Mouse (Mus musculus) heart, embryonic 10.5 days (tissue): Measurements from ENCODE around the gene Gm20388. TPM values are rescaled to one million over a fixed set of nuclear protein-coding genes. Genes with fewer than 3 reads are reported as not detected.
A peak's percentile ranks its signal among the peaks of the same experiment; 100 is the strongest.
"Not testable (repeated sequence)": the region's sequence is repeated elsewhere in the genome, so short reads cannot be mapped to it uniquely, and the experiment has no call there.

Experiments used
- DNase-seq: peaks from one replicate; pipeline ENCODE4 v3.0.0-alpha.2; 2017; ENCODE audit warnings: low spot score
- H3K27ac ChIP-seq: fragments of 300-500 bp; sonication (generic); 2 replicates; pipeline ENCODE4 v1.5.1; 2016; ENCODE audit warnings: mild to moderate bottlenecking
- H3K27me3 ChIP-seq: fragments of 300-500 bp; sonication (generic); 2 replicates; pipeline ENCODE4 v1.6.1; 2016; ENCODE audit warnings: mild to moderate bottlenecking; ENCODE audit not compliant: poor library complexity, insufficient read depth, severe bottlenecking
- H3K36me3 ChIP-seq: fragments of 300-500 bp; sonication (generic); 2 replicates; pipeline ENCODE4 v1.6.1; 2016; ENCODE audit warnings: mild to moderate bottlenecking, moderate library complexity
- H3K4me1 ChIP-seq: fragments of 300-500 bp; sonication (generic); 2 replicates; pipeline ENCODE4 v1.6.1; 2016; ENCODE audit warnings: mild to moderate bottlenecking
- H3K4me3 ChIP-seq: fragments of 300-500 bp; sonication (generic); 2 replicates; pipeline ENCODE4 v1.5.1; 2016; ENCODE audit warnings: mild to moderate bottlenecking, moderate library complexity
- H3K9me3 ChIP-seq: fragments of 300-500 bp; sonication (generic); 2 replicates; pipeline ENCODE4 v1.6.1; 2016; ENCODE audit warnings: mild to moderate bottlenecking, moderate library complexity
- WGBS: fragments of 180-500 bp; shearing (Covaris S2); methylation state at CpG from one replicate; pipeline ENCODE4 v1.1.7; 2016; 5-methylcytosine and 5-hydroxymethylcytosine counted together
- polyA plus RNA-seq: library from polyadenylated mRNA; unstranded; fragments of >200 nt; fragmentation: Nextera tagmentation; extraction: Ambion mirVana; gene quantifications from 2 replicates; pipeline ENCODE4 v1.2.1, GENCODE M21; 2016

Gm20388 gene
- polyA plus RNA-seq, 1 experiment from 2014 or later, result 4.5 TPM

DNA sequence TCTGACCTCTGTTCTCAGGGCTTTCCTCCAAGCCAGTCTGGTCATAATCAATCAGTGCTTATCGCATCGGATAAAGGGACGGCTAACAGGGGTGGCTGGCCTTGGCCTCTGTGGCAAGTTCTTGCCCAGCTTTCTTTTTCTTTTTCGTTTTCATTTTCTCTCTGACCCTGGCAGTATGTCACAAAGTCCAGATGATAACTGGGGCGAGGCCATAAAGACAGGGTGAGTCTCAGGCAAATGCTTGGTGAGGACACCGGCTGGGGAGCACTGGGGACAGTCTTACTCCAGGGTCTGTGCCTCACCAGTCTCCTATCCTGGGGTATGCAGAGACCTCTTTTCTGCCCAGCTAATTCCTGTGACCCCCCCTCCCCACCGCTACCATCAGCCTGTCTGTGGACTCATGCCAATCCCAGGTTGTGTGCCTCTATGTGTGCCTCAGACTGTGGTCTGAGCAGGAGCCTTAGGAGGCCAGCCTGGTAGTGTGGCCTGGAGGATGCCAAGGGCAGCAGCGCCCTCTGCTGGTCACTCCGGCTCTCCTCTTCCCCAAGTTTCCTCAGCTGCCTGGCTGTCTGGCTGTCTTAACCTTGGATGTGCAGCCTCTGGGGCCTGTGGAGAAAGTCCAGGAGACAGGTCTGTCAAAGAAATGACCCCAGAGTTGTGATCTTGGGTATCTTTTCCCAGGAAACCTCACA lies 885.4 kb downstream of the Gm20388 start:
- H3K36me3 ChIP-seq, result no peaks in the 10 kb centered on the region
- no peak overlapping the region for H3K4me3 ChIP-seq
- no peak overlapping the region for H3K27ac ChIP-seq
- H3K9me3 ChIP-seq, result no peaks in the 10 kb centered on the region
- peaks cover 9% of the 10 kb centered on the region for H3K4me1 ChIP-seq
- DNase-seq, result peak; percentile 89
- 49% methylated on average over 9 of the region's 9 CpGs for WGBS
- peaks cover 65% of the 10 kb centered on the region for H3K27me3 ChIP-seq

DNA sequence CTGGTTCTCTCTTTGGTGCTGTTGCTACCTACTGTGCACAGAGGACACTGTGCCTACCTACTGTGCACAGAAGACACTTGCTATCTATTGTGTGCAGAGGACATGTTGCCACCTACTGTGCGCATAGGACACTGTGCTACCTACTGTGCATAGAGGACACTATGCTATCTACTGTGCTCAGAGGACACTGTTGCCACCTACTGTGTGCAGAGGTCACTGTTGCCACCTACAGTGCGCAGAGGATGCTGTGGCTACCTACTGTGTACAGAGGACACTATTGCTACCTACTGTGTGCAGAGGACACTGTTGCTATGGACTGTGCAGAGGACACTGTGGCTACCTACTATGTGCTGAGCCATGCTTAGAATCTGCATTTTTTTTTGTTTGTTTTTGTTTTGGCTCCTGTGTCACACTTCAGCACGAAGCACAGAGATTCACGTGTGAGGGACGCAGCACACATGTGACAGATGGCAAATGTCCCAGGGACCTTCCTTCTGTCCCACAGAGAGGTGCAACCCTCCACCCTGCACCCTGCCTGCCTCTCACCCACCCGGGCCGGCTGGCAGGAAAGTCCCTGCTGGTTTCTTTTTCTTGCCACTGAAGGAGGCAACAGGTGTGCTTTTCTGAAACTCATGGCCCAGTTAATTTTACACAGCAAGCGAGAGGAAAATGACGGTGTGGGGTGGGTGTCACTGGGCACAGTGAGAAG lies 886.5 kb downstream of the Gm20388 start:
- 79% methylated on average over 9 of the region's 9 CpGs for WGBS
- Histone ChIP-seq H3K36me3 (no peaks in the 10 kb centered on the region), H3K4me1 (peaks cover 9% of the 10 kb centered on the region), H3K9me3 (no peaks in the 10 kb centered on the region), H3K27ac (no peak overlapping the region), H3K27me3 (peaks cover 76% of the 10 kb centered on the region), H3K4me3 (no peak overlapping the region)
- no peak for DNase-seq

DNA sequence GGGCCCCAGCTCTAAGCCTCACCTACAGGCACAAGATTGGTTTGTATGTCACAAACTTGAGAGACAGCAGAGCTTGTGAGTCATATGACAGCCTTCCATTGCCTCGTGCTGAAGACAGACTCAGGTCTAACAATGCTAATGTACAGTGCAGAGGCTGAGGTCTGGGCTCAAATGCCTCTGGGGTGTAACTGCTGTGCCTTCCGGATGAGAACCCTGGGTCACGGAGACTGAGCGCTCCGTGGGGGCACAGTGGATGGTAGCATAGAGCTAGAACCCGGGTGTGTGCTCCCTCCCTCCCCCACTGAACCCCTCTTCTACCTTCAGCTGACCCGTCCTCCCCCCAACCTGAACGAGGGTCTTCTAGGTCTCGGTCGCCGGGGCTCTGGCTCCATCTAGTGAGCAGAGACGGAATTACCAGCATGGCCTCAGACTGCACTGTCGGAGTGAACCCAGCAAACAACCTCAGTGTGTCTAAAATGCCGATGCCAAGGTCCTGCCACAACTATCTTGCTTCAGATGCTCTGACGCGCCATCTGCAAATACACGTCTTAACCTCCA lies 889.7 kb downstream of the Gm20388 start:
- no peak overlapping the region for H3K4me3 ChIP-seq
- WGBS, result 7% methylated on average over 17 of the region's 17 CpGs
- H3K27me3 ChIP-seq, result peaks cover 74% of the 10 kb centered on the region
- H3K27ac ChIP-seq, result no peak overlapping the region
- H3K4me1 ChIP-seq, result peaks cover 9% of the 10 kb centered on the region
- H3K36me3 ChIP-seq, result no peaks in the 10 kb centered on the region
- no peak for DNase-seq
- H3K9me3 ChIP-seq, result no peaks in the 10 kb centered on the region

DNA sequence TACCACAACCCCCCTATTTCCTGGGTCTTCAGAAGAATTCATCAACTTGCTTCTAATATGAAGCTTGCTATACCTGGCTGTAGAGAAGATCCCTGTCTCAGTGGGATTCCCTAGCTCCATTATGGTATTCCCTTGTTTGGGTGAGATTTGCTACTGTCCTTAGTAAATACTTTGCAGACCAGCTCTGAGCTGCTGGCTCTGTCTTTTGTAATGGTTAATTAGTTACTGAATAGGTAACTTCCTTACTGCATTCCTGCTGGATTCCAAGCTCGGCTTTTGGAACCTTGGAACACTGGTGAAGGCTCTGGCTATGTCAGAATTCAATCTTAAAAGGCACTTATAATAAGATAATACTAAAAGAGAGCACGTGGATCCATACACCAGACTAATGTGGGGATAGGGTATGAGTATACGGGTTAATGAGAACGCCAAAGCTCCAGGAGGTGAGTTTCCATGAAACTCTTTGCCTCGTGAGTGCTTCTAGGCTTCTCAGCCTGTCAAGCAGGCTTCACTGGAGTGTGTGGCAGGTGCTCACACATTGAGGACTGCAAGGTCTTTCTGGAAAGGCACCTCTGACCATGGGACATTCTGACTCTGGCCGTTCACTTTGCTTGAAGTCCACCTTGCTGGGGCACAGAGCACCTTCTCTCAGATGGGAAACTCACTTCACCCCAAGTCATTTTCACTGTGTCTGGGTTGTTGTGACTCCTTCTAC lies 893.2 kb downstream of the Gm20388 start:
- H3K4me1 ChIP-seq, result peaks cover 27% of the 10 kb centered on the region
- H3K4me3 ChIP-seq, H3K36me3 ChIP-seq, DNase-seq, H3K27ac ChIP-seq, H3K9me3 ChIP-seq: not testable (repeated sequence)
- peaks cover 88% of the 10 kb centered on the region for H3K27me3 ChIP-seq
- 70% methylated on average over 6 of the region's 6 CpGs for WGBS

DNA sequence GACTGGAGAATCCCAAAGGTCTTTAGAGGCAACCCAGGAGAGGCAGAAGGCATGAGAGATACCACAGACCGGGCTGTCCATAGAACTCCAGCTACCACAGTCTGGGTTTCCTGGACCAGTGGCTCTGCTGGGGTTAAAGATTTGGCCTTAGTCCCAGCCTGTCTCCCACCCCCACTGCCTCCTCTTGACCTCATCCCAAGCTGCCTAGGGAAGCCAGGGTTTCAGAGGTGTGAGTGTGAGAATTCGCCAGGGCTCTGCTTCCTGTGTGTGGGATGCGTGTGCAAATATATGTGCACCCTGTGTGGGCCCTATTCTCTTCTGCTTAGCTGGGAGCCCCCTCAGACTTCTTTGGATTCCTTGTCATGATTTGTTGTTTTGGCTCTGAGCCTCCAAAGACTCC lies 894.1 kb downstream of the Gm20388 start:
- Histone ChIP-seq H3K27me3 (peaks cover 89% of the 10 kb centered on the region), H3K4me1 (peaks cover 29% of the 10 kb centered on the region), H3K27ac (no peak overlapping the region), H3K4me3 (no peak overlapping the region), H3K9me3 (no peaks in the 10 kb centered on the region), H3K36me3 (no peaks in the 10 kb centered on the region)
- DNase-seq, result no peak
- WGBS, result 70% methylated on average over 3 of the region's 3 CpGs

DNA sequence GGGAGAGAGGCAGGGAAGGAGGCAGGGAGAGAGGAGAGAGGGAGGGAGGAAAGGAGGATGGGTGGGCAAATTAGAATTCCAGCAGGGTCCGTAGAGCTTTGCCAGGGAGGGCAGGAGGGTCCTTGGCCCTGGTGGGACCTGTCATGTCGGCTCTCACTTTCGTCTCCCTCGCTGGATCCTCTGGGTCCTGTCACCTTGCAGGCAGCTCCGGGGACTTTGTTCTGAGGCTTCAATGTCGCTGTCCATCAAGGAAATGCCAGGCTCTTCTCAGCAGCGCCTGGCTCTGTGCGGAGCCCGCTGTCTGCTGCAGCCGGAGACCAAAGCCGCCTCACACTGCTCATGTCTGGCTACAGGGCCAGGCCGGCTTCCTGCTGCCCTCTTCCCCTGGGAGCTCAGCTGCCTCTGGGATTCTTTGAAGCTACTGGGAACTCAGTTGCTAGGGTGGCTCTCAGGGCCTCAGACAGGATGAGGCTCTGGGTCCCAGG lies 896.2 kb downstream of the Gm20388 start:
- H3K4me3 ChIP-seq, result no peak overlapping the region
- no peaks in the 10 kb centered on the region for H3K36me3 ChIP-seq
- H3K27ac ChIP-seq, result no peak overlapping the region; the same call in 1 of the 2 replicates
- WGBS, result 44% methylated on average over 12 of the region's 12 CpGs
- DNase-seq, result no peak
- no peaks in the 10 kb centered on the region for H3K9me3 ChIP-seq
- peaks cover 90% of the 10 kb centered on the region for H3K27me3 ChIP-seq
- H3K4me1 ChIP-seq, result peaks cover 30% of the 10 kb centered on the region

DNA sequence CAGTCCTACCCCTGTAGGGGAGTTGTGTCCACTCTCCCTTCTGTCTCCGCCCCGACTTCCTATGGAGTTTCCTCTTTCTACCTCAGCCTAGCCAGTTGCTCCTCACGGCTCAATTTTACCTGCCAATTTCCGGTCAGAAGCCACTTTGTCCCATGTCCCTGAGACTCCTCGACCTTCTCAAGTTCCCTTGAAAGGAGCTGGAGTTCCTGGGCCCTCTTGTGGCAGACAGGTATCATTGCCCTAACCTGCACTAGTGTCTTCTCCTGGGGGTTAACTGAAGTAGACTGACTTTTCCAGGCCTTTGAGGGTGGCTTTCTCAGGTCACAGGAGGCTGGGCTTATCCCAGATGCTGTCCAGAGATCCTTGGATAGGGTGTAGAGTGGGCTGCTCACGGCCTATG lies 897.1 kb downstream of the Gm20388 start:
- Histone ChIP-seq H3K27ac (0 out of 2 replicates have a peak overlapping the region, but pooled peaks have one; percentile 16), H3K4me3 (no peak overlapping the region), H3K27me3 (peaks cover 86% of the 10 kb centered on the region), H3K4me1 (peaks cover 30% of the 10 kb centered on the region), H3K9me3 (no peaks in the 10 kb centered on the region), H3K36me3 (no peaks in the 10 kb centered on the region)
- DNase-seq, result no peak
- WGBS, result 36% methylated on average over 6 of the region's 6 CpGs

DNA sequence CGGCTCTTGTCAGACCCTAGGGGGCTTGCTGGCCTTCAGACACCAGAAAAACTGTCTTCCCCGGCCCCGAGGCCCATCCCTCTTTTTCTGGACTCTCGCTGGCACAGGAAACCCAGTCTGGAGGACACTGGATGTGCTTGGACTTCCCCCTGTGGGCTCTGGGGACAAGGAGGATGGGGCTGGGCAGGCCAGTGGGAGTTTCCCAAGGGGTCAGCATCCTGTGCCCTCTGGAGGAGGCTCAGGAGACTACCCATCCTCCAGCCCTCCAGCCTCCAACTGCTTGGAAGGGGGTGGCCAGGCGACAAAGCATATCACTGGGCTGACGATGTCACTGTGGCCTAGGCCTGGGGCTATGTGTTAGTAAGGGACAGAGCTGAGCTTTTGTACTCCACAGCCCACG lies 898.4 kb downstream of the Gm20388 start:
- Histone ChIP-seq H3K36me3 (no peaks in the 10 kb centered on the region), H3K27me3 (peaks cover 92% of the 10 kb centered on the region), H3K4me3 (no peak overlapping the region), H3K27ac (no peak overlapping the region), H3K9me3 (no peaks in the 10 kb centered on the region), H3K4me1 (peaks cover 30% of the 10 kb centered on the region)
- WGBS, result 62% methylated on average over 7 of the region's 7 CpGs
- no peak for DNase-seq

DNA sequence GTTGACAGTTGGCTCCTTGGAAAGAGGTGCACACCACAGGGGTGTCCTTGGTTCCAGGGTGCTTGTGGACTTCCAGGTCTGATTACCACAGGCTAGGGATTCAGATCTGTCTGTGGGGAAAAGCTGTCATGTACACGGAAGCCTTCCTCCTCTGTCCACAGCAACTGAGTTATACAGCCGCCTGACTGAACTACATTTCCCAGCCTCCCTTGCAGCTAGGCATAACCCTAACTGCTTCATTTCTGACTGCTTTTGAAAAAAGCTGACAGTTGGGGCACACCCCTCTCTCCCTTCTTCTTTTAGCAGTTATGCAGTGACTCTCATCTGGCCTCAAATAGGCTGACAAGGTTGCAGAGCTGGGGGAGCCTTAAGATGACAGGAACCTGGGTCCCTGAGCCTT lies 901.3 kb downstream of the Gm20388 start:
- no peak overlapping the region for H3K4me3 ChIP-seq
- H3K36me3 ChIP-seq, result no peaks in the 10 kb centered on the region
- no peak overlapping the region for H3K27ac ChIP-seq
- H3K9me3 ChIP-seq, result no peaks in the 10 kb centered on the region
- H3K4me1 ChIP-seq, result peaks cover 24% of the 10 kb centered on the region
- 72% methylated on average over 2 of the region's 2 CpGs for WGBS
- peaks cover 84% of the 10 kb centered on the region for H3K27me3 ChIP-seq
- DNase-seq, result no peak

DNA sequence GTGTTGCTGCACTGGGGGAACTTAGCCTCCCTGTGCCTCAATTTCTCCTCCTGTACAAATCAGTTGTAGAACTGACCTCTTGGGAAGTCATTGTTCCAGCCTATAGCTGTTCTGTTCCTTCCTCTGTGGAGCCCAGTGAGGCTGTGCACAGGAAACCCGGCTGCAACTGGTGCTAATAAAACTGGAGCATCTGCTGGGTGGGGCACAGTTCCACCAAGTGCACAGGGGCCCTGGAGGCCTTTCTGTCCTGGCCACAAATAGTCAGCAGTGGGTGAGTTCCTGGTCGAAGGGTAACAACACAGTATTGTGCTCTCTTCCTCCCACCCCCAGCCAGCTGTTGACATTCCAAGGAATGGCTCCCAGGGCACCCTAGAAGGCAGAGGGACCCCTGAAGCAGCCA lies 902.4 kb downstream of the Gm20388 start:
- H3K36me3 ChIP-seq, result no peaks in the 10 kb centered on the region
- H3K27ac ChIP-seq, result no peak overlapping the region
- H3K27me3 ChIP-seq, result peaks cover 80% of the 10 kb centered on the region
- no peaks in the 10 kb centered on the region for H3K9me3 ChIP-seq
- peaks cover 15% of the 10 kb centered on the region; the same call in 1 of the 2 replicates for H3K4me1 ChIP-seq
- WGBS, result 63% methylated on average over 2 of the region's 2 CpGs
- no peak for DNase-seq
- H3K4me3 ChIP-seq, result no peak overlapping the region

DNA sequence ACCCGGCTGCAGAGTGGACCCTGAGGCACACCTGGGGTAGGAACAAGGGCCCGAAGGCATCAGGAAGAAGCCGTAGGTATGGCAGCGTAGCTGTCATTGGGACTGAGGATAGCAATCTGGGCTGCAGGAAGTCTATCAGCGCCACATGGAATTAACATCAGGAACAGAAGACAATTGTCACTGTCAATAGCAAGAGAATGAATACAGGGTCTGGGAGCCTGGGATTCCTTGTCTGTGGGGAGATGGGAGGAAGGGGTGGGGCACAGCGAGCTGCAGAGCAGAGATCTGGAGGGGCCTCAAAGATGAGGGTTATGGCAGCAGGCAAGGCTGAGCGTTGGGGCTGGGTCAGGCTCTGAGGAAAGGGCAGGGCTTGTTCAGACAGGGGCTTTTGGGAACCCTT lies 903.2 kb downstream of the Gm20388 start:
- WGBS, result 73% methylated on average over 7 of the region's 7 CpGs
- Histone ChIP-seq H3K4me1 (peaks cover 16% of the 10 kb centered on the region; the same call in 1 of the 2 replicates), H3K4me3 (no peak overlapping the region), H3K36me3 (no peaks in the 10 kb centered on the region), H3K9me3 (no peaks in the 10 kb centered on the region), H3K27me3 (peaks cover 74% of the 10 kb centered on the region), H3K27ac (no peak overlapping the region)
- DNase-seq, result no peak

DNA sequence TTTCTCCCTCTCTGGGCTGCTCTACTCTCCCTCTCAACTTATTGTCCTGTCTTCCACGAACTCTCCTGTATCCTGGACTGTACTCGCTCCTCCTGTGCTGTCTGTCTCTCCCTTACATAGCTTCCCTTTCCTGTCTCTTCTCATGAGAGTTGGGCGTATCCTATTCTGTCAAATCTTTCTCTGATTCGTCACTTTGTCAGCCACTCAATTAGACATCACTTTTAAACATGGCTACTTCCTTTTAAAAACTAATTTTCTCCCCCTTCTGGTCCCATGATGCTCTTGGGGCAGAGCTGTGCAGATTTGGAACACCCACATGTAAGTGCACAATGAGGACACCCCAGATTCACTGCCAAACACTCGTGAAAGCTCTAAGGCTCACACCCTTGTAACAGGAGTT lies 905.7 kb downstream of the Gm20388 start:
- peaks cover 67% of the 10 kb centered on the region for H3K27me3 ChIP-seq

DNA sequence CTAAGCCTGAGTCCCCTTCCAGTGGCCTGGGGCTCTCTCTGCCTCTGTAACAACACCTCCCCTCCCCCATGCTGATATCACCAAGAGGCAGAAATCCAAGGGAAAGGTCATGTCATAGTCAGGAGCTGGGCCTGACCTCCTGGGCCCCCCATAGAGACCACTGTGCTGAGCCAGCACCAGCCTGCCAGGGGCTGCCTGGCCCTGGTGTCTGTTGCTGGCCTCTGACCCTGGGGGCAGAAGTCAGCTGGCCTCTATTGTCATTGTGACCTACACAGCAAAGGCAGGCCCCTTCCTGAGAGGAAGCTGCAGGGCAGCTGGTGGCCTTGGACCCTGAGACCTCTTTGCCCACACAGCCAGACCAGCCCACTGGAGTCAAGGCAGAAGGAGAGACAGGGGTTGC lies 909.3 kb downstream of the Gm20388 start:
- H3K27me3 ChIP-seq, result peaks cover 58% of the 10 kb centered on the region

More for the DNA sequence above, 905.7 kb downstream of the Gm20388 start:
- H3K4me1 ChIP-seq, result peaks cover 10% of the 10 kb centered on the region
- DNase-seq, result no peak
- H3K36me3 ChIP-seq, result no peaks in the 10 kb centered on the region
- H3K27ac ChIP-seq, result no peak overlapping the region
- no peak overlapping the region for H3K4me3 ChIP-seq
- no peaks in the 10 kb centered on the region for H3K9me3 ChIP-seq
- WGBS, result 71% methylated on average over 5 of the region's 5 CpGs

More for the DNA sequence above, 909.3 kb downstream of the Gm20388 start:
- Histone ChIP-seq H3K27ac (no peak overlapping the region), H3K4me1 (peaks cover 26% of the 10 kb centered on the region), H3K4me3 (no peak overlapping the region), H3K9me3 (no peaks in the 10 kb centered on the region), H3K36me3 (no peaks in the 10 kb centered on the region)
- DNase-seq, result no peak
